In the genomic region with DNA sequence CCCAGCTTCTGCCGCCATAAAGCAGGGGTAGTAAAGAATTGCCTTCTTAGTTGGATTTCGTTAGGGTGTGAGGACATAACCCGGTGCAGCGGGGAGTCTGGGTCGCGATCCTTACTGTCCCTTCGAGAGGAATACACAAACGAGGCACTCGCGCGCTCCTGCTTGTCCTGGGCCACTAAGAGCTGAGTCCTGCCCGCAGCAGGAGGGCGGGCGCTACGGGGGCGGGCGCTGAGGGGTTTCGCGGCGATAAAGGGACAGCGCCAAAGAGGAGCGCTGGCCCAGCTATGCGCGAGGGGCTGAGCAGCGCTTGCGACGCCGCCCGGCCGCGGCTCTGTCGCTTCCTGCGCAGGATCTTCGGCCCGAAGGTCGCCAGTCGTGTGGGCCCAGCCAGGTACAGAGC, we compare ENCODE assay signal across 9 mouse cellular contexts. TPM values are rescaled to one million over a fixed set of nuclear protein-coding genes. Genes with fewer than 3 reads are reported as not detected.
DNase-seq lines count a peak whose midpoint lies in the region; ATAC-seq and TF ChIP-seq lines count a peak whose summit lies in the region.
"Had no signal": no experiment of that assay in that cellular context is flagged by ENCODE, and none has a peak within 500 bp of the region (broad histone marks: within the 10 kb centered on the region; RNA-seq: fewer than 3 reads in every experiment).

No protein-coding gene starts in this region.

- no peak overlapping the region for H3K27ac ChIP-seq in left cerebral cortex, adult 2 months
- no peak overlapping the region for H3K27ac ChIP-seq in embryonic facial prominence, embryonic 14.5 days (replicated peaks; ENCODE audit: low read depth, low read length)
- H3K27ac ChIP-seq in limb, embryonic 13.5 days: no peak overlapping the region
- H3K27ac ChIP-seq in midbrain, embryonic 13.5 days: no peak overlapping the region

- peak overlapping the region; percentile 57 for H3K4me2 ChIP-seq in embryonic facial prominence, embryonic 14.5 days (ENCODE audit: low read depth, low read length)
- H3K4me2 ChIP-seq in limb, embryonic 13.5 days (replicated peaks): peak overlapping the region; percentile 72
- peak overlapping the region; percentile 58 for H3K4me2 ChIP-seq in midbrain, embryonic 13.5 days (replicated peaks)

- intact Hi-C loops in left cerebral cortex, adult 2 months (cut with DNase I): no loop called here
- intact Hi-C loops in heart, postnatal 36 days (cut with DNase I): loop anchor here (5.0 kb wide), 1 partner anchor 88 kb away; no protein-coding TSS in a partner anchor

- no peak overlapping the region; the same call in 1 of the 2 replicates for H3K9ac ChIP-seq in embryonic facial prominence, embryonic 14.5 days (ENCODE audit: low read depth, low read length)
- peak overlapping the region; percentile 59 for H3K9ac ChIP-seq in limb, embryonic 13.5 days
- H3K9ac ChIP-seq in midbrain, embryonic 13.5 days (replicated peaks): peak overlapping the region; percentile 46

- H3K4me3 ChIP-seq in left cerebral cortex, adult 2 months: peak overlapping the region; percentile 39
- peak overlapping the region; percentile 43 for H3K4me3 ChIP-seq in embryonic facial prominence, embryonic 14.5 days (ENCODE audit: low read depth, low read length)
- H3K4me3 ChIP-seq in limb, embryonic 13.5 days: peak overlapping the region; percentile 45
- H3K4me3 ChIP-seq in midbrain, embryonic 13.5 days (replicated peaks): peak overlapping the region; percentile 39

- no peaks in the 10 kb centered on the region for H3K9me3 ChIP-seq in embryonic facial prominence, embryonic 14.5 days (ENCODE audit: control insufficient read depth, low read length)
- H3K9me3 ChIP-seq in limb, embryonic 13.5 days: no peaks in the 10 kb centered on the region; the same call in 1 of the 2 replicates
- H3K9me3 ChIP-seq in midbrain, embryonic 13.5 days: no peaks in the 10 kb centered on the region

- ATAC-seq in embryonic facial prominence, embryonic 14.5 days (ENCODE audit: low read depth): 0 out of 2 replicates have a peak, but pooled peaks have one; percentile 18
- ATAC-seq in limb, embryonic 13.5 days (ENCODE audit: low FRiP score, low read depth): no peak
- ATAC-seq in midbrain, embryonic 13.5 days: peak; percentile 45; the same call in 1 of the 2 replicates

- TF ChIP-seq CTCF in left cerebral cortex, adult 2 months (IDR thresholded peaks at IDR 0.05): no peak

- no peaks in the 10 kb centered on the region for H3K36me3 ChIP-seq in embryonic facial prominence, embryonic 14.5 days (ENCODE audit: control insufficient read depth, insufficient read depth, low read length)
- H3K36me3 ChIP-seq in limb, embryonic 13.5 days: no peaks in the 10 kb centered on the region
- no peaks in the 10 kb centered on the region for H3K36me3 ChIP-seq in midbrain, embryonic 13.5 days

- WGBS in embryonic facial prominence, embryonic 14.5 days: under 1% methylated on average over 16 of the region's 37 CpGs
- WGBS in limb, embryonic 13.5 days: under 1% methylated on average over 37 of the region's 37 CpGs
- under 1% methylated on average over 35 of the region's 37 CpGs for WGBS in midbrain, embryonic 13.5 days

- 0 out of 2 replicates have a peak, but pooled peaks cover 3% of the 10 kb centered on the region for H3K4me1 ChIP-seq in embryonic facial prominence, embryonic 14.5 days (ENCODE audit: control insufficient read depth, insufficient read depth, low read length)
- H3K4me1 ChIP-seq in limb, embryonic 13.5 days: peaks cover 15% of the 10 kb centered on the region
- peaks cover 6% of the 10 kb centered on the region for H3K4me1 ChIP-seq in midbrain, embryonic 13.5 days (replicated peaks)

- DNase-seq in left cerebral cortex, adult 2 months (ENCODE audit: extremely low spot score in 1 of 2, low spot score in 2 of 2): peak in 1 of 2 experiments; percentile 13
- DNase-seq in left cerebral cortex, adult 8-10 months (ENCODE audit: low spot score in 2 of 2): no peak
- DNase-seq in embryonic facial prominence, embryonic 14.5 days (ENCODE audit: low spot score): peak; percentile 36
- DNase-seq in heart, postnatal 36 days: peak; percentile 46
- DNase-seq in c-Kit-positive CD71-positive TER-119-positive erythroid progenitor cells, embryonic 14.5 days (ENCODE audit: low spot score): no peak
- DNase-seq in layer of hippocampus, postnatal 36 days: no peak

- H3K27me3 ChIP-seq in embryonic facial prominence, embryonic 14.5 days (replicated peaks; ENCODE audit: control insufficient read depth, insufficient read depth, low read length): peaks cover 36% of the 10 kb centered on the region
- H3K27me3 ChIP-seq in limb, embryonic 13.5 days: peaks cover 53% of the 10 kb centered on the region
- H3K27me3 ChIP-seq in midbrain, embryonic 13.5 days: peaks cover 52% of the 10 kb centered on the region

RNA-seq across cellular contexts. Expression of a gene that starts 4.3 kb away (rescaled TPM):
- under 1 TPM; 0.28 to 0.43 TPM for total RNA-seq in left cerebral cortex, adult 2 months (2021)
- total RNA-seq in left cerebral cortex, adult 8-10 months (2022): under 1 TPM; 0.21 to 0.70 (median 0.49) TPM
- 2.1 TPM in 2 replicates for polyA plus RNA-seq in embryonic facial prominence, embryonic 14.5 days (2014; fragmentation: Nextera tagmentation; extraction: Ambion mirVana)
- total RNA-seq in heart, postnatal 36 days (2021): 1 to 10 TPM; 5.6 to 5.8 TPM
- polyA plus RNA-seq in limb, embryonic 13.5 days (2015; fragmentation: Nextera tagmentation; extraction: Ambion mirVana): 1.1 and 1.3 TPM in 2 replicates
- polyA plus RNA-seq in midbrain, embryonic 13.5 days (2015; fragmentation: Nextera tagmentation; extraction: Ambion mirVana): 0.71 and 0.82 TPM in 2 replicates
- under 1 TPM; 0.37 to 0.51 TPM for total RNA-seq in layer of hippocampus, postnatal 36 days (2021)
- total RNA-seq: MEL had no signal

RNA-seq across cellular contexts. Expression of a gene that starts 59.8 kb away (rescaled TPM):
- total RNA-seq in left cerebral cortex, adult 2 months (2021): 1 to 10 TPM; 4.2 to 5.5 TPM
- 10 to 100 TPM in 1 of 4 experiments, 1 to 10 TPM in 3; 4.8 to 13.3 (median 7.3) TPM for total RNA-seq in left cerebral cortex, adult 8-10 months (2022)
- 51.4 and 52.1 TPM in 2 replicates for polyA plus RNA-seq in embryonic facial prominence, embryonic 14.5 days (2014; fragmentation: Nextera tagmentation; extraction: Ambion mirVana)
- total RNA-seq in heart, postnatal 36 days (2021): 10 to 100 TPM; 24.7 to 32.5 TPM
- 16.3 and 16.6 TPM in 2 replicates for polyA plus RNA-seq in limb, embryonic 13.5 days (2015; fragmentation: Nextera tagmentation; extraction: Ambion mirVana)
- polyA plus RNA-seq in midbrain, embryonic 13.5 days (2015; fragmentation: Nextera tagmentation; extraction: Ambion mirVana): 4.2 and 4.7 TPM in 2 replicates
- 1 to 10 TPM; 4.9 to 5.0 TPM for total RNA-seq in layer of hippocampus, postnatal 36 days (2021)

Comparison
In these comparisons a context has a peak if more than half of its experiments do, and no peak if none do; other contexts are left out.
1. DNase-seq: peak in embryonic facial prominence, embryonic 14.5 days (single experiment) and heart, postnatal 36 days (2 of 2); none in left cerebral cortex, adult 8-10 months (0 of 2), c-Kit-positive CD71-positive TER-119-positive erythroid progenitor cells, embryonic 14.5 days (single experiment) and layer of hippocampus, postnatal 36 days (0 of 2).
2. Peak in every context shown above with its lines, with median percentiles within 50 percentile points of each other: H3K4me3 ChIP-seq and H3K4me2 ChIP-seq.